In the genomic region with DNA sequence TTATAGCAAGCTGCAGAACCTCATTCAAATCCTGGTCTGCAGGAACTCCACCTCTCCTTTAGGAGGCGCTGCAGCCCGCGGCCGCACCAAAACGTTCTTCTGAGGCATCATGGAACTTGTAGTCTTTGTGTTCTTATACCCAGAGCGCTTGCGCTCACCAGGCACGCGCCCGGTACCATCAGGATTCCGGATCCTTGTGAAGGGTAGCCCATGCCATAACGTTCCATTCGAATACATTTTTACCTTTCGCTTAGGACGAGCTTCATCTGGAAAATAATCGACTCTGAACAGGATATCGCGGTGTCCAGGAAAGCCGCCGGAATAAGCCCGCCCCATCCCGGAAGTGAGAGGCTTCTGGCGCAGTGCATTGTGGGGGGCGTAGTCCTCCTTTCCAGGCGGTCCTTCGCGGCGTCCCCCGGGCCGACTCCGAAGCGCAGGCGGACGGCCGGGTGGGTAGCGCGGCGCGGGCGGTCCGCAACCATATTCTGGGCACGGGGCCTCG, we compare ENCODE assay signal across 8 mouse cellular contexts. TPM values are rescaled to one million over a fixed set of nuclear protein-coding genes. Genes with fewer than 3 reads are reported as not detected.
DNase-seq lines count a peak whose midpoint lies in the region; ATAC-seq and TF ChIP-seq lines count a peak whose summit lies in the region.

Gene Thap11 (plus strand): TSS at position 418 of the 502 bp plus-strand sequence.

- no peaks in the 10 kb centered on the region for H3K9me3 ChIP-seq in E14TG2a.4 (ENCODE audit: low read length)
- no peaks in the 10 kb centered on the region for H3K9me3 ChIP-seq in forebrain, embryonic 13.5 days (replicated peaks)
- H3K9me3 ChIP-seq in liver, postnatal 0 days (ENCODE audit: low read length) = no peaks in the 10 kb centered on the region
- no peaks in the 10 kb centered on the region for H3K9me3 ChIP-seq in neural tube, embryonic 14.5 days (ENCODE audit: control insufficient read depth, low read length)

- peaks cover 75% of the 10 kb centered on the region for H3K4me1 ChIP-seq in E14TG2a.4 (replicated peaks; ENCODE audit: low read depth, low read length)
- peaks cover 54% of the 10 kb centered on the region for H3K4me1 ChIP-seq in forebrain, embryonic 13.5 days
- peaks cover 46% of the 10 kb centered on the region for H3K4me1 ChIP-seq in liver, postnatal 0 days (ENCODE audit: insufficient read depth)
- peaks cover 33% of the 10 kb centered on the region for H3K4me1 ChIP-seq in neural tube, embryonic 14.5 days (ENCODE audit: control insufficient read depth, insufficient read depth, low read length)

- intact Hi-C loops in heart, postnatal 10 days (cut with DNase I) = loop anchor here (5.0 kb wide), 1 partner anchor 147 kb away; the partner anchor contains the start of genes 4933405L10Rik and Enkd1

- H3K36me3 ChIP-seq in E14TG2a.4 (ENCODE audit: insufficient read depth, low read length) = peaks cover 35% of the 10 kb centered on the region
- peaks cover 8% of the 10 kb centered on the region for H3K36me3 ChIP-seq in forebrain, embryonic 13.5 days (ENCODE audit: poor library complexity, severe bottlenecking)
- no peaks in the 10 kb centered on the region for H3K36me3 ChIP-seq in liver, postnatal 0 days (replicated peaks; ENCODE audit: insufficient read depth, low read length)
- no peaks in the 10 kb centered on the region for H3K36me3 ChIP-seq in neural tube, embryonic 14.5 days (ENCODE audit: control insufficient read depth, insufficient read depth, low read length)

- TF ChIP-seq EP300 in liver, postnatal 0 days (IDR thresholded peaks at IDR 0.05; ENCODE audit: low read depth) = peak; percentile 52; the same call in 1 of the 2 replicates

- H3K9ac ChIP-seq in forebrain, embryonic 13.5 days = peak within 1 kb of the TSS; percentile 89
- H3K9ac ChIP-seq in liver, postnatal 0 days (replicated peaks) = peak within 1 kb of the TSS; percentile 82
- H3K9ac ChIP-seq in neural tube, embryonic 14.5 days (replicated peaks; ENCODE audit: low read depth, low read length) = peak within 1 kb of the TSS; percentile 69

- DNase-seq in c-Kit-positive CD71-positive TER-119-positive erythroid progenitor cells, embryonic 14.5 days (ENCODE audit: low spot score) = peak; percentile 92
- DNase-seq in heart, postnatal 10 days = peak; percentile 95 to 97
- DNase-seq in large intestine, adult 2 months (ENCODE audit: low read depth, low spot score) = peak; percentile 75
- peak; percentile 96 for DNase-seq in liver, postnatal 0 days
- DNase-seq in testis, postnatal 10 days (ENCODE audit: low spot score) = peak; percentile 97

- TF ChIP-seq CTCF in E14TG2a.4 (conservative IDR thresholded peaks at IDR 0.05; ENCODE audit: low read length) = peak; percentile 54
- TF ChIP-seq CTCF in liver, postnatal 0 days (IDR thresholded peaks at IDR 0.05; ENCODE audit: low read depth) = peak; percentile 93

- peak within 1 kb of the TSS; percentile 93 for H3K4me3 ChIP-seq in E14TG2a.4 (replicated peaks; ENCODE audit: low read length)
- peak within 1 kb of the TSS; percentile 78 for H3K4me3 ChIP-seq in forebrain, embryonic 13.5 days
- peak within 1 kb of the TSS; percentile 76 for H3K4me3 ChIP-seq in liver, postnatal 0 days (ENCODE audit: low read depth, low read length)
- H3K4me3 ChIP-seq in neural tube, embryonic 14.5 days (ENCODE audit: low read depth, low read length) = peak within 1 kb of the TSS; percentile 78

- H3K27me3 ChIP-seq in E14TG2a.4 (ENCODE audit: insufficient read depth, low read length) = no peaks in the 10 kb centered on the region; the same call in 1 of the 2 replicates
- H3K27me3 ChIP-seq in forebrain, embryonic 13.5 days = no peaks in the 10 kb centered on the region
- H3K27me3 ChIP-seq in liver, postnatal 0 days (ENCODE audit: insufficient read depth, low read length) = no peaks in the 10 kb centered on the region
- no peaks in the 10 kb centered on the region for H3K27me3 ChIP-seq in neural tube, embryonic 14.5 days (ENCODE audit: control insufficient read depth, insufficient read depth, low read length)

- H3K4me2 ChIP-seq in forebrain, embryonic 13.5 days = peak within 1 kb of the TSS; percentile 100
- peak within 1 kb of the TSS; percentile 100 for H3K4me2 ChIP-seq in liver, postnatal 0 days (ENCODE audit: low read depth, low read length)
- H3K4me2 ChIP-seq in neural tube, embryonic 14.5 days (ENCODE audit: low read depth, low read length) = peak within 1 kb of the TSS; percentile 98

- peak within 1 kb of the TSS; percentile 79 for H3K27ac ChIP-seq in forebrain, embryonic 13.5 days
- peak within 1 kb of the TSS; percentile 90 for H3K27ac ChIP-seq in liver, postnatal 0 days (ENCODE audit: low read depth)
- peak within 1 kb of the TSS; percentile 75 for H3K27ac ChIP-seq in neural tube, embryonic 14.5 days (ENCODE audit: low read depth, low read length)

- peak; percentile 93 for ATAC-seq in forebrain, embryonic 13.5 days
- peak; percentile 90 for ATAC-seq in liver, postnatal 0 days
- peak; percentile 92 for ATAC-seq in neural tube, embryonic 14.5 days (ENCODE audit: low read depth)

- WGBS in forebrain, embryonic 13.5 days = under 1% methylated on average over 43 of the region's 43 CpGs
- WGBS in large intestine, adult 2 months = under 1% methylated on average over 43 of the region's 43 CpGs
- WGBS in liver, postnatal 0 days (ENCODE audit: insufficient replicate concordance) = under 1% methylated on average over 43 of the region's 43 CpGs
- WGBS in neural tube, embryonic 14.5 days = under 1% methylated on average over 43 of the region's 43 CpGs

RNA-seq across cellular contexts. Expression of gene Thap11, which starts in this region (rescaled TPM):
- polyA plus RNA-seq in forebrain, embryonic 13.5 days (2015; fragmentation: Nextera tagmentation; extraction: Ambion mirVana) = 65.9 and 68.3 TPM in 2 replicates
- 10 to 100 TPM; 27.5 to 31.9 TPM for total RNA-seq in heart, postnatal 10 days (2021)
- 30.3 and 34.5 TPM in 2 replicates for polyA plus RNA-seq in large intestine, adult 2 months (2012; rRNA removed)
- 19.6 and 21.5 TPM in 2 replicates for polyA plus RNA-seq in liver, postnatal 0 days (2015; fragmentation: Nextera tagmentation; extraction: Ambion mirVana)
- 44.1 and 54.1 TPM in 2 replicates for polyA plus RNA-seq in neural tube, embryonic 14.5 days (2014; fragmentation: Nextera tagmentation; extraction: Ambion mirVana)

Comparison
In these comparisons a context has a peak if more than half of its experiments do, and no peak if none do; other contexts are left out.
1. Peak in every context shown above with its lines: DNase-seq, ATAC-seq, H3K4me3 ChIP-seq and H3K27ac ChIP-seq.